Mouse (Mus musculus): ENCODE measurements around the gene Gm12355. TPM values are rescaled to one million over a fixed set of nuclear protein-coding genes. Genes with fewer than 3 reads are reported as not detected.
"Not testable (repeated sequence)": the region's sequence is repeated elsewhere in the genome, so short reads cannot be mapped to it uniquely, and the experiment has no call there.

Gm12355 gene
- 1.2 and 1.4 TPM in 2 replicates for polyA plus RNA-seq (2015; fragmentation: Nextera tagmentation; extraction: Ambion mirVana)

DNA sequence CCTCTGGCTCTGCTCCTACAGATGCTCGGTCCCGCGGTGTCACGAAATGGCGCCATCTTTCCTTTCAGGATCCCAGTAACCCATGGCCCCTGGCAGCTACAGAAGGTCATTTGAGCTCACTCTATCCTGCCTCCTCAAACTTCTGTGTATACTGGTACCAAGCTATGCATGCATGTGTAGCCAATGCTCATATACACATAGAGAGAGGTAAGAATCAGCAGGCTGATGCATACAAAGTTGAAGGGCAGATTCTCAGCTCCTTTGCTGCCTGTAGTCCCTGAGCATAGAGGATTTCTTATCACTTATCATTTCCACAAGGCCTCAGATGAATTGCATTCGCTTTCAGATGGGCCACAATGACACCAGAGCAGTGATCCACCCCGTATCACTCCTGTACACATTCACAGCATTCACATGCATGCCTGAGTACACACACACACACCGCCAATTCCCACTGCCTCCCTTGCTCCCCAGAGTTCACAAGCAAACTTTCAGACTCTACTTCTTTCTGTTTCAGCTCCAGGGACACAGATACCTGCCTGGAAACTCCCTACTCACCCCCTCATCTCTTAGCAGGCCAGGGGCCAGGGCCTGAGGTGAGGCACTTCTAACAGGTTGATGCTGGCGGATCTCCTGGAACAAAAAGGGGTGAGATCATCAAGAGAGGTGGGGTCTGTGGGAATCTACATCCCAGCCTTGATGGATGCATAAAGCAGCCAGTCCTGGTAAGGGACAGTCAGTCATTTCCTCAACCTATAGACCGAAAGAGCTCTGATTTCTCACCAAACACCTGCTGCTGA is at the start of gene Gm12355, which contains the start of gene Gsdma3:
Gene Gm12355, minus strand, starts transcription at position 51 of the 800 bp plus-strand sequence.
Gene Gsdma3, plus strand, starts transcription at position 750 of the 800 bp plus-strand sequence.
- no peak for ATAC-seq (ENCODE audit: low FRiP score, low read depth)
- H3K4me3 ChIP-seq: no peak within 1 kb of the TSS
- no peak within 1 kb of the TSS for H3K27ac ChIP-seq
- H3K36me3 ChIP-seq: no peaks in the 10 kb centered on the region
- H3K27me3 ChIP-seq: no peaks in the 10 kb centered on the region
- peaks cover 7% of the 10 kb centered on the region; the same call in 1 of the 2 replicates for H3K9me3 ChIP-seq
- H3K9ac ChIP-seq: no peak within 1 kb of the TSS
- no peak within 1 kb of the TSS for H3K4me2 ChIP-seq (replicated peaks)
- H3K4me1 ChIP-seq: no peaks in the 10 kb centered on the region
- WGBS: 87% methylated on average over 10 of the region's 10 CpGs

DNA sequence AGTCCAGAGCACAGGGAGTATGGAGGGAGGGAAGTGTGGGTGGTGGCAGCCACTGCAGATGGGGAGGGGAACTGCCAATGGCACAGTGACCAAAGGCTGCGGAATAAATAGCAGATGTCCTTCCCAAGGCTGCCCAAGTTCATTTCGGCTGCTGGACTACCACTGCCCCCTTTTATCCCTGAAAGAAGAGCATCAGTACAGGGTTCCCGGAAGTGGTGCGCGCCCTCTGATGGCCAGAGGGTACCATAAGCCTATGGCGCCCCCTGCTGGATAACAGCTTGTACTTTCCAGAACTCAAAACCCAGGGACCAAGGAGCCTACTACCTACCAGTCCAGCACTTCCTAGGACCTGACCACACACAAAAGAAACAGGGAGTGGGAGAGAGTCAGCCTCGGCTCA is 47.7 kb upstream of the Gm12355 start:
- H3K27ac ChIP-seq; H3K9ac ChIP-seq; H3K4me3 ChIP-seq; H3K36me3 ChIP-seq; H3K4me1 ChIP-seq; H3K9me3 ChIP-seq; ATAC-seq (ENCODE audit: low FRiP score, low read depth): not testable (repeated sequence)
- WGBS: 6% methylated on average over 7 of the region's 7 CpGs
- H3K27me3 ChIP-seq: peaks cover 30% of the 10 kb centered on the region
- H3K4me2 ChIP-seq (replicated peaks): peak overlapping the region; percentile 42

DNA sequence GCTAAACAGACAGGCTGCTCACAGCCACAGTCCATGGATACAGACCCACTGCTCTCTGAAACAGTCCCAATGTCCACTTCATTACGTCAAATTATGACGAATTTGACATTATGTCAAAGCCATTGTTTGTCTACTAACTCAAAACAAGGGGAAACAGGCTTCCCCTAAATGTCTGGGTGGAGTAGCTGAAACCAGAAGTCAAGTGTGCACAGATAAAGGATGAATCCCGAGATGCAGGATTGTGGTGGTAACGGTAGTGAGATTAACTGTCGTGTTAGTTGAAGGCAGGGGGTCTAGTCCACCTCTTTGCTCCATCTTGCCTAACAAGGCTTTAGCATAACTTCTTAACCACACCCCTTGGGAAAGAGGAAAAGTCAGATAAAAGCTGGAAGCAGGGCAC is 47.0 kb upstream of the Gm12355 start:
- H3K27me3 ChIP-seq: peaks cover 37% of the 10 kb centered on the region
- no peak overlapping the region for H3K4me3 ChIP-seq
- no peak for ATAC-seq (ENCODE audit: low FRiP score, low read depth)
- no peaks in the 10 kb centered on the region for H3K9me3 ChIP-seq
- WGBS: 90% methylated on average over 5 of the region's 5 CpGs
- H3K4me2 ChIP-seq (replicated peaks): no peak overlapping the region
- H3K27ac ChIP-seq: no peak overlapping the region
- no peaks in the 10 kb centered on the region for H3K36me3 ChIP-seq
- H3K4me1 ChIP-seq: no peaks in the 10 kb centered on the region
- no peak overlapping the region for H3K9ac ChIP-seq

DNA sequence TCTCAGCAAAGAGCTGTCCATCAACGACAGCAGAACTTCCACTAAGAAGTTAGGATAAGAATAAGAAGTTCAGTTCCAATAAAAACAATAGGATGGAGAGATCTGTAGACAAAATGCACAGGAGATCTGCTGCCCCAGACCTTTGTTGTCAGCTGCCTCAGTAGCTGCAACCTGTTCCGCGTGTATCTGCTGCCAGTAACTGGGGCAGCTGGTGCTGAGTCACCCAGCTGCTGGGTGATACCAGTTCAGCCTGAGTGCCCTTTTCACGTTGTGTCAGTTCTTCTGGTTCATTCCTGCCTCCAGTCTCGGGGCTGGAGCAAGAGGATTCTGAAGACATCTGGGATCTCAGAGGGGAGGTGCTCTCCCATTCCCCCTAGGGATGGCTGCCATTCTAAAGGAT is 46.4 kb upstream of the Gm12355 start:
- Histone ChIP-seq H3K4me2 (replicated peaks) (no peak overlapping the region), H3K4me3 (no peak overlapping the region), H3K9ac (no peak overlapping the region), H3K27ac (no peak overlapping the region), H3K9me3 (no peaks in the 10 kb centered on the region), H3K36me3 (no peaks in the 10 kb centered on the region), H3K27me3 (peaks cover 43% of the 10 kb centered on the region), H3K4me1 (no peaks in the 10 kb centered on the region)
- no peak for ATAC-seq (ENCODE audit: low FRiP score, low read depth)
- 58% methylated on average over 5 of the region's 5 CpGs for WGBS

DNA sequence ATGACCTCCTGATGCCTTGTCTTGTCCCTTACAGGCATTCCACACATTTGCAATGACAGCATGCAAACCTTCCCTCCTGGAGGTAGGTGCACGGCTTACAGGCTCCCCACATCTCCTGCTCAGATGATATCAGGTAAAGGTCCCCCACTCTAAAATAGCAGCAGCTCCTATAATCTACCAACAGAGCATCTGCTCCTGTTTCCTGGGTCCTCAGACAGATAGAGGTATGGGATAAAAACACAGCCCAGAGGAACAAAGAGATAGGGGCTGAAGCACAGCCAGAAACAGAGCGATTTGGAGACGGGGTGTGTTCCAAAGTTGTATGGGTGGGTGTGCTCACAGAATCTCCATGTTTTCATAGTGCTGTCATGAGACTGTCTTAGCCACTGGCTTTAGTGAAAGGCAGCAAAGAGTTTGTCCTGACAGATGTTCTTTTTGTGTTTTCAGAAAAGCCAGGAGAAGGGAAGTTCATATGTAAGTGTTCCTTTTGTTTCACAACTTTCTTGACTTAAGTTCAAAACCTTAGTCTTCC is 45.9 kb upstream of the Gm12355 start:
- WGBS: 73% methylated on average over 3 of the region's 3 CpGs
- no peaks in the 10 kb centered on the region for H3K36me3 ChIP-seq
- H3K4me2 ChIP-seq (replicated peaks): no peak overlapping the region
- H3K4me3 ChIP-seq: no peak overlapping the region
- H3K27me3 ChIP-seq: peaks cover 48% of the 10 kb centered on the region
- H3K9ac ChIP-seq: no peak overlapping the region
- H3K27ac ChIP-seq: no peak overlapping the region
- no peak for ATAC-seq (ENCODE audit: low FRiP score, low read depth)
- H3K4me1 ChIP-seq: no peaks in the 10 kb centered on the region
- H3K9me3 ChIP-seq: no peaks in the 10 kb centered on the region

DNA sequence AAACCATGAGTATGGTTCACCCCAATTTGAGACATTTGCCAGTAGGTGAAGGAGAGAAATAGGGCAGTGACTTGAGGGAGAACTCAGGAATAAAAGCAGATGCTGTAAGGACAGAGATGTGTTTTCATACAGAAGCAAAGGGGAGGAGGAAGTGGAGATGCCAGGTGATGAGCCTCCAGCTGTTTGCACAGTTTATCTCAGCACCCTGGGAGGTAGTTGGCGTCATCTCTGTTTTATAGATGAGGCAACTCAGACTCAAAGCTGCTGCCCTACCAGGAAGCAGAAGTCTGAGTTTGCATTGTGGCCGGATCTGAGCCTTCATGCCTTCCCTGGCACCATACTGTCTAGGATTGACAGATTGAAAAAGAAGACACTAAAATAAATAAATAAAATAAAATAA is 43.5 kb upstream of the Gm12355 start:
- 58% methylated on average over 2 of the region's 2 CpGs for WGBS
- Histone ChIP-seq H3K4me2 (replicated peaks) (no peak overlapping the region), H3K36me3 (no peaks in the 10 kb centered on the region), H3K4me1 (no peaks in the 10 kb centered on the region), H3K4me3 (no peak overlapping the region), H3K27ac (no peak overlapping the region), H3K27me3 (peaks cover 54% of the 10 kb centered on the region), H3K9me3 (no peaks in the 10 kb centered on the region), H3K9ac (no peak overlapping the region)
- no peak for ATAC-seq (ENCODE audit: low FRiP score, low read depth)

DNA sequence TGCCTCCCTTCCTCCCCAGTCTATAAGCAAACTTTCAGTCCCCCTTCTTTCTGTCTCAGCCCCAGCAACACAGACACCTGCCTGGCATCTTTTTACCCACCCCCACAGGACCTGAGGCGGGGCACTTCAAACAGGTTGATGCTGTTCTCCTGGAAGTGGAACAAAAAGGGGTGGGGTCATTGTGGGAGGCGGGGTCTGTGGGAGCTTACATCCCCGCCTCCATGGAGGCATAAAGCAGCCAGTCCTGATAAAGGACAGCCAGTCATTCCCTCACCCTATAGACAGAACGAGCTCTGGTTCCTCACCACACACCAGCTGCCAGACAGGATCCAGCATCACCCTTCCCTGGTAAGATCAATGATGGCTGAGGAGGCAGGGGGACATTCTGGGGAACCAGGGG is 38.6 kb upstream of the Gm12355 start, which contains the start of gene Gsdma:
Gene Gsdma, plus strand, starts transcription at position 261 of the 400 bp plus-strand sequence.
- Histone ChIP-seq H3K4me3 (no peak within 1 kb of the TSS), H3K9ac (no peak within 1 kb of the TSS), H3K9me3 (no peaks in the 10 kb centered on the region), H3K4me2 (replicated peaks) (no peak within 1 kb of the TSS), H3K36me3 (no peaks in the 10 kb centered on the region), H3K27ac (no peak within 1 kb of the TSS), H3K27me3 (peaks cover 41% of the 10 kb centered on the region), H3K4me1 (no peaks in the 10 kb centered on the region)
- no peak for ATAC-seq (ENCODE audit: low FRiP score, low read depth)
- WGBS: 22% methylated on average over 4 of the region's 4 CpGs

DNA sequence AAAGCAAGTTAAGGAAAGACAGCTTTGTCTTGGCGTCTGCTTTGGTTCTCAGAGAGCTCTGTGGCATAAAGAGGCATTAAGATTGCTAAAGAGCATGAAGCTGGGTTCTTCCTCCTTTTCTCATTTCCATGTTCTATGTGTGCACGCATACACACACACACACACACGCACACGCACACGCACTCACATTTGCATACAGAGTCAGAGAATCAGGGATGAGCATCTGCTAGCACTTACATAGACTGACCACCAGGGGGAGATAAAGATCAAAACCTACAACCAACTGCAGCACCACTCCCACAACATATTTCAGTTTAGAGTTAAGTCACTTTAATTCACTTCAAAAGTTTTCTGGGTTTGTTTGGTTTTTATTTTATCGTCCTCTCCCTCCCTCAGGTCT is 35.1 kb upstream of the Gm12355 start:
- peak overlapping the region; percentile 23 for H3K4me2 ChIP-seq (replicated peaks)
- 0 out of 2 replicates have a peak, but pooled peaks have one; percentile 15 for ATAC-seq (ENCODE audit: low FRiP score, low read depth)
- peaks cover 13% of the 10 kb centered on the region for H3K27me3 ChIP-seq
- no peak overlapping the region for H3K4me3 ChIP-seq
- WGBS: 10% methylated on average over 6 of the region's 6 CpGs
- no peaks in the 10 kb centered on the region for H3K36me3 ChIP-seq
- no peak overlapping the region for H3K27ac ChIP-seq
- H3K4me1 ChIP-seq: no peaks in the 10 kb centered on the region
- H3K9me3 ChIP-seq: no peaks in the 10 kb centered on the region
- no peak overlapping the region for H3K9ac ChIP-seq

DNA sequence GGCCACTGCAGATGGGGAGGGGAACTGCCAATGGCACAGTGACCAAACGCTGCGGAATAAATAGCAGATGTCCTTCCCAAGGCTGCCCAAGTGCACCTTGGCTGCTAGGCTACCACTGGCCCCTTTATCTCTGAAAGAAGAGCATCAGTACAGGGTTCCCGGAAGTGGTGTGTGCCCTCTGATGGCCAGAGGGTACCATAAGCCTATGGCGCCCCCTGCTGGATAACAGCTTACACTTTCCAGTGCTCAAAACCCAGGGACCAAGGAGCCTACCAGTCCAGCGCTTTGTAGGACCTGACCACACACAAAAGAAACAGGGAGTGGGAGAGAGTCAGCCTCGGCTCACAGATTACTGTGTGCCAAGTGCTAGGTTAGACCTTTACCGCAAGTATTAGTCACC is 29.6 kb upstream of the Gm12355 start:
- H3K9ac ChIP-seq; H3K4me2 ChIP-seq (replicated peaks); H3K9me3 ChIP-seq; H3K4me3 ChIP-seq; H3K4me1 ChIP-seq; H3K36me3 ChIP-seq; H3K27ac ChIP-seq; ATAC-seq (ENCODE audit: low FRiP score, low read depth): not testable (repeated sequence)
- peaks cover 12% of the 10 kb centered on the region; the same call in 1 of the 2 replicates for H3K27me3 ChIP-seq
- 7% methylated on average over 7 of the region's 7 CpGs for WGBS

DNA sequence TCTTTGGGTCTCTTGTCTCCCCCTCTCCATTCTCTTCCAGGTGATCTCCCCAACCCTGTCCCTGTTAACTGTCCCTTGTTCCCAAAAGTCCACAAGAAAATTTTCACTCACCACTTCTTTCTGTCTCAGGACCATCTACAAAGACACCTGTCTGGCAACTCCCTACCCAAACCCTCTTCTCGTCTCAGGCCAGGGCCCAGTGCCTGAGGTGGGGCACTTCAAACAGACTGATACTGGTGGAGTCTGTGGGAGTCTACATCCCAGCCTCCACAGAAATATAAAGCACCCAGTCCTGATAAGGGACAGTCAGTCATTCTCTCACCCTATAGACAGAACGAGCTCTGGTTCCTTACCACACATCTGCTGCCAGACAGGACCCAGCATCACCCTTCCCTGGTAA is 21.0 kb upstream of the Gm12355 start, which contains the start of gene Gsdma2:
Gene Gsdma2, plus strand, starts transcription at position 301 of the 400 bp plus-strand sequence.
- peaks cover 20% of the 10 kb centered on the region for H3K27me3 ChIP-seq
- H3K9ac ChIP-seq: no peak within 1 kb of the TSS
- H3K36me3 ChIP-seq: no peaks in the 10 kb centered on the region
- H3K4me1 ChIP-seq: no peaks in the 10 kb centered on the region
- WGBS: 62% methylated on average over 2 of the region's 2 CpGs
- H3K4me3 ChIP-seq: no peak within 1 kb of the TSS
- ATAC-seq (ENCODE audit: low FRiP score, low read depth): no peak
- H3K27ac ChIP-seq: no peak within 1 kb of the TSS
- H3K9me3 ChIP-seq: no peaks in the 10 kb centered on the region
- no peak within 1 kb of the TSS for H3K4me2 ChIP-seq (replicated peaks)

DNA sequence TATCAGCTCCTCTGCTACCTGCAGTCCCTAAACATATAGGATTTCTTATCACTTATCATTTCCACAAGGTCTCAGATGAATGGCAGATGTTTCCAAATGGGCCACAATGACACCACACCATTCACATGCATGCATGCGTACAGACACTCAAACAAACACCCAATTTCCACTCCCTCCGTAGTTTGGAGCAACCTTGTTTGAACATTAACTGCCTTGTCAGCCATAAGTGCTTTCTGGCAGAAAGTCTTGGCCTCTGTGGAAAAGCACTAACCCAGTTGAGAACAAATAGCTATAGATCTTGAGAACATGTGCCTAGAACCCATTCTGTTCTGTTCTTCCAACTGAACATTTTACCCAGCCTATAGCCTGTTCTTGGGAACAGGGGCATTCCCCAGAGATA is 20.5 kb upstream of the Gm12355 start:
- Histone ChIP-seq H3K9ac (no peak overlapping the region), H3K27me3 (peaks cover 20% of the 10 kb centered on the region), H3K4me1 (no peaks in the 10 kb centered on the region), H3K4me2 (replicated peaks) (no peak overlapping the region), H3K36me3 (no peaks in the 10 kb centered on the region), H3K9me3 (no peaks in the 10 kb centered on the region), H3K4me3 (no peak overlapping the region), H3K27ac (no peak overlapping the region)
- 77% methylated on average over 2 of the region's 2 CpGs for WGBS
- no peak for ATAC-seq (ENCODE audit: low FRiP score, low read depth)

DNA sequence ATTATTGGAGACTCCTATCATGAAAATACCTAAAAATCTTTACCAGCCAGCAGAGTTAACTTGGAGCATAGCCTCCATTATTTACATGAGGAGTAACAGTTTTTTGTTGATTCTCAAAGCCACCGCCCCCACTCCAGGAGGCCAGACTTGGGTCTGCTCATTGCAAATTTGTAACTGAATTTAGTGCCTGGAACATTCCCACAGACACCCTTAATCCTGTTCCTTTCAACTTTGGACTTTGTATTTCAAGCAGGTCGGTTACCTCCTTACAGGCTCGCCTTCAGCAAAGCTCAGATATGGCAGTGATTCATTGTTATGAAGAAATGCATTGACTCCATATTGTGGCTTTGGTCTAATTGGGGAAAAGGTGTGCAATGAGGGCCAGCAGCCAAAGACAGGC is 19.3 kb upstream of the Gm12355 start:
- Histone ChIP-seq H3K27ac (no peak overlapping the region), H3K9ac (no peak overlapping the region), H3K9me3 (no peaks in the 10 kb centered on the region), H3K4me1 (no peaks in the 10 kb centered on the region), H3K4me2 (replicated peaks) (no peak overlapping the region), H3K4me3 (no peak overlapping the region), H3K36me3 (no peaks in the 10 kb centered on the region), H3K27me3 (peaks cover 24% of the 10 kb centered on the region)
- 78% methylated on average over 3 of the region's 3 CpGs for WGBS
- no peak for ATAC-seq (ENCODE audit: low FRiP score, low read depth)

All from limb, embryonic 13.5 days (tissue).